Mouse (Mus musculus) bone marrow macrophage, adult 2 months (primary cell): ENCODE data around the gene Efcab11.

Experiments used
- CTCF ChIP-seq: IDR thresholded peaks from 2 replicates; pipeline ENCODE4 v1.5.1; 2012; ENCODE audit warnings: low read depth, mild to moderate bottlenecking, low read length, moderate library complexity
- POLR2A ChIP-seq: IDR thresholded peaks from 2 replicates; pipeline ENCODE4 v1.6.1; 2012; ENCODE audit warnings: mild to moderate bottlenecking, low read depth, low read length, borderline replicate concordance

GRCm38 (mm10) chr12:99928311-99928710 lies 44.1 kb upstream of the Efcab11 start:
- no peak for TF ChIP-seq POLR2A
- no peak for TF ChIP-seq CTCF
